Mouse (Mus musculus): ENCODE measurements at regions not wholly inside any gene's neighbourhood (a gene's known extent, or its start where the extent isn't known, plus 50 kb on each side); places are given as distances from the start of the nearest gene placed in this dataset.

- intact Hi-C loops (cut with DNase I) = no loop called here
- no peak for DNase-seq
Observed at GRCm38 (mm10) chr12:77752181-77752580, 441.9 kb upstream of the Gm6657 start.

GRCm38 (mm10) chr12:77756021-77756420, 438.0 kb upstream of the Gm6657 start:
- peak; percentile 39 to 49 for DNase-seq
- intact Hi-C loops (cut with DNase I) = no loop called here

GRCm38 (mm10) chr12:77760976-77761375, 433.1 kb upstream of the Gm6657 start:
- intact Hi-C loops (cut with DNase I) = no loop called here
- DNase-seq = peak; percentile 36 to 37

- intact Hi-C loops (cut with DNase I) = no loop called here
Observed at GRCm38 (mm10) chr12:77776011-77776546, 418.0 kb upstream of the Gm6657 start.

GRCm38 (mm10) chr12:77776755-77777154, 417.3 kb upstream of the Gm6657 start:
- intact Hi-C loops (cut with DNase I) = no loop called here
- DNase-seq = no peak

More at GRCm38 (mm10) chr12:77776011-77776546, 418.0 kb upstream of the Gm6657 start:
- DNase-seq = no peak

- intact Hi-C loops (cut with DNase I) = loop anchor here (10.0 kb wide), 2 partner anchors 536 to 776 kb away; no protein-coding TSS in a partner anchor
- DNase-seq = peak; percentile 88 to 94
Observed at GRCm38 (mm10) chr12:77780885-77781698, 412.9 kb upstream of the Gm6657 start.

GRCm38 (mm10) chr12:77783909-77784308, 410.1 kb upstream of the Gm6657 start:
- DNase-seq = no peak

GRCm38 (mm10) chr12:77785647-77786046, 408.4 kb upstream of the Gm6657 start:
- intact Hi-C loops (cut with DNase I) = loop anchor here (10.0 kb wide), 2 partner anchors 541 to 781 kb away; no protein-coding TSS in a partner anchor
- DNase-seq = no peak

More at GRCm38 (mm10) chr12:77783909-77784308, 410.1 kb upstream of the Gm6657 start:
- intact Hi-C loops (cut with DNase I) = loop anchor here (10.0 kb wide), 2 partner anchors 539 to 779 kb away; no protein-coding TSS in a partner anchor

- DNase-seq = no peak
- intact Hi-C loops (cut with DNase I) = loop anchor here (10.0 kb wide), 2 partner anchors 542 to 782 kb away; no protein-coding TSS in a partner anchor
Observed at GRCm38 (mm10) chr12:77786678-77787077, 407.4 kb upstream of the Gm6657 start.

GRCm38 (mm10) chr12:77788273-77788672, 405.8 kb upstream of the Gm6657 start:
- DNase-seq = no peak
- intact Hi-C loops (cut with DNase I) = loop anchor here (10.0 kb wide), 2 partner anchors 543 to 783 kb away; no protein-coding TSS in a partner anchor

GRCm38 (mm10) chr12:77789427-77789826, 404.6 kb upstream of the Gm6657 start:
- peak in 1 of 2 experiments; percentile 13 for DNase-seq
- intact Hi-C loops (cut with DNase I) = loop anchor here (10.0 kb wide), 2 partner anchors 545 to 785 kb away; no protein-coding TSS in a partner anchor

GRCm38 (mm10) chr12:77789871-77790270, 404.2 kb upstream of the Gm6657 start:
- DNase-seq = no peak
- intact Hi-C loops (cut with DNase I) = loop anchor here (10.0 kb wide), 2 partner anchors 545 to 785 kb away; no protein-coding TSS in a partner anchor

GRCm38 (mm10) chr12:77790891-77791672, 403.0 kb upstream of the Gm6657 start:
- intact Hi-C loops (cut with DNase I) = no loop called here
- peak; percentile 81 to 82 for DNase-seq

GRCm38 (mm10) chr12:77798516-77798915, 395.5 kb upstream of the Gm6657 start:
- intact Hi-C loops (cut with DNase I) = no loop called here
- DNase-seq = no peak

GRCm38 (mm10) chr12:77799134-77799770, 394.8 kb upstream of the Gm6657 start:
- no peak for DNase-seq
- intact Hi-C loops (cut with DNase I) = no loop called here

- DNase-seq = no peak
- intact Hi-C loops (cut with DNase I) = no loop called here
Observed at GRCm38 (mm10) chr12:77807674-77808073, 386.4 kb upstream of the Gm6657 start.

GRCm38 (mm10) chr12:77811276-77811675, 382.8 kb upstream of the Gm6657 start:
- intact Hi-C loops (cut with DNase I) = no loop called here
- DNase-seq = peak; percentile 40 to 54

GRCm38 (mm10) chr12:77819456-77819855, 374.6 kb upstream of the Gm6657 start:
- no peak for DNase-seq
- intact Hi-C loops (cut with DNase I) = no loop called here

GRCm38 (mm10) chr12:77823381-77824030, 370.5 kb upstream of the Gm6657 start:
- peak; percentile 37 to 42 for DNase-seq
- intact Hi-C loops (cut with DNase I) = no loop called here

All from heart, postnatal 10 days (tissue).